Mouse (Mus musculus) heart, postnatal 0 days (tissue): Measurements from ENCODE around the gene Bicral.

ENCODE experiments used
- CTCF ChIP-seq: IDR thresholded peaks from 2 replicates; pipeline ENCODE4 v1.5.1; 2016; ENCODE audit warnings: antibody characterized with exemption, control low read depth, low read depth
- EP300 ChIP-seq: IDR thresholded peaks from 2 replicates; pipeline ENCODE4 v1.6.1; 2016; ENCODE audit warnings: antibody characterized with exemption, low read depth

DNA sequence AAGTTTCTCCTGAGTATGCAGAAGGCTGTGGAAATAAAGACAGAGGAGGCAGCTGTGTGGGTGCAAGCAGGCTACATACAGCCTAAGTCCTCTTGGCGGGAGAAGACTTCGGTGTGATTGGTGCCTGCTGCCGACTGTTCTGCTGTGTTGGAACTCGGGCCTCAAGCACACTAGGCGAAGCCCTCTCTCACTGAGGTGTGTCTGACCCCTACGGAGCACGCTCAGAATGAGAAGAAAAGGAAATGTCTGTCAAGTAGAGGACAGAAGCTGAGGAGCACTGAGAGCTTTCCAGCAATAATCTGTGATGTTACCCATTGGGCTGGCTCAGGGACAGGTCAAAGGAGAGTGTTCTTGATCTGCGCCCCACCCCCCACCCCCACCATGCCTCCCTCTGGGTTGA is 35.2 kb downstream of the Bicral start:
- TF ChIP-seq CTCF, result no peak
- no peak for TF ChIP-seq EP300
